Mouse (Mus musculus) ovary, adult 2 months (tissue): ENCODE data around the gene Tmem39b. TPM values are rescaled to one million over a fixed set of nuclear protein-coding genes. Genes with fewer than 3 reads are reported as not detected.

ENCODE experiments used
- polyA plus RNA-seq: library from polyadenylated mRNA; depleted of rRNA; stranded (reverse); fragments of >200 nt; gene quantifications from 2 replicates; pipeline ENCODE4 v1.2.3, GENCODE M21; 2012; rRNA removed

The Tmem39b gene
- 53.8 and 78.5 TPM in 2 replicates for polyA plus RNA-seq

DNA sequence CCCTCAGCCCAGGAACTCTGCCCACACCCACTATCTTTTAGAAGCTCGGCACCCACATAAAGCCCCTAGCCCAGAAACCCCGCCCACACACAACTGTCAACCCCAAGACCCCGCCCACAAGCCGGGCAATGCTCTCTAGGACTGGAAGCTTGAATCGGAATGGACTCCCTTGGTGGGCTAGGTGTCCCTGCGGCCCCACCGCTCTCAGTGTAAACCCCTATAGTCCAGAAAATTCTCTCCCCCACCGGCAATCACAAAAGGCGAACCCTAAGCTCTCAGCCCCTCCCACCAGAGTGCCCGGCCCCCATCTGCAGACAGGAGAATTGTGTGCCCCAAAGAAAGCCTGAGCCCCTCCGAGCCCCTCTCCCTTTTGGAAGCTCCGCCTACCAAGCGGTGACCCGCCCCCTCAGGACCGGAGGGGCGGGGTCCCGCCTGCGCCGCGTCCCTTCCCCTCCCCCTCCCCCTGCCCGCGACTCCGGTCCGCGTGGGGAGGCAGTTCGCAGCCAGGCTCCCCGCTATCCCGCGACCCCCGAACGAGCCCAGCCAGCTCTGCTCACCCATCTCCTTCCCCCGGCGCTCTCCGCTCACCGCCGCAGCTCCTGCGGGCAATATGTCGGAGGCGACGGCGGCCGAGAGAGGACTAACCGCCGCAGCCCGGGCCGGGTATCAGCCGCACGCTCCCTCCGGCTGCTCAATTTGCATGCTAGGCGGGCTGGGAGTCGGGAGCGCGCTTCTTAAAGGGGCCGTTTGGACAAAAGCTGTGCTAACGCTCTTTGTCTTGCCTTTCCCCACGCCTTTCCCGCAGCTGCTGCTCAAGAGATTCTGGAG lies at the start of gene Tmem39b:
Tmem39b (minus strand) TSS at position 681 of the 828 bp plus-strand sequence.

DNA sequence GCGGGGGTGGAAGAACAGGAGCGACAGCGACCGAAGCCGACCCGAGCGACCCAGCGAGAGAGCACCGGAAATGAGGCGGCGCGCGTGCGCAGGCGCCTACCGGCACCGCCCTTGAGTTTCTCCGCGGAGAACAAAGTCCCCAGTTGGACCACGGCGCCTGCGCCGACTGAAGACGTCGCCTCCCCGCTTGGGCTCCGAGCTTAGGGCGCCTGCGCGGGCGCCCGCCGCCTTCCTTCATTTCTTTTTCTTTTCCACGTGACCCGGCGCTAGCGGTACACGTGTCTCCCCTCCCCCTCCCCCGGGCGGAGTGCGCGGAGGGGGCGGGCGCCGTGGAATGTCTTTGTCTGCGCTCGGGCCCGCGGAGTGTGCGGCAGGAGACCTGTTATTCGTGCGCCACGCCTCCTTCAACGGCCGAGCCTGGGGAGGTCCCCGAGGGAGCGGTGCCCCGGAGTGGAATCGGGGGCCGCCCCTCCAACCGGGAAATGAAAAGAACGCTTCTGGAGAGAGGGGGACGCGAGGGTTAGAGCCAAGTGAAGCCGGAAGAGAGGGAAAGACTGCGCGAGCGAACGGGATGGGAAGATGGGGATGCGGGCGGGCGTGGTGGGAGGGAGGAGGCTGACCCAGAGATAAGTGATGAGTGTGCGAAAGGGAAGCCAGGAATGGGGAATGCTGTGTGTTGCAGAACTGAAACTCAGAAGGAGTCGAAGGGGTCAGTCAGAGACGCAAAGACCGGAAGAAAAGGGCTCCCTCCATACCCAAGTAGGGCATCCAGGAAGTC lies 45.8 kb upstream of the Tmem39b start, which contains the start of gene Khdrbs1:
Khdrbs1 (minus strand) TSS at position 72 of the 778 bp plus-strand sequence.

DNA sequence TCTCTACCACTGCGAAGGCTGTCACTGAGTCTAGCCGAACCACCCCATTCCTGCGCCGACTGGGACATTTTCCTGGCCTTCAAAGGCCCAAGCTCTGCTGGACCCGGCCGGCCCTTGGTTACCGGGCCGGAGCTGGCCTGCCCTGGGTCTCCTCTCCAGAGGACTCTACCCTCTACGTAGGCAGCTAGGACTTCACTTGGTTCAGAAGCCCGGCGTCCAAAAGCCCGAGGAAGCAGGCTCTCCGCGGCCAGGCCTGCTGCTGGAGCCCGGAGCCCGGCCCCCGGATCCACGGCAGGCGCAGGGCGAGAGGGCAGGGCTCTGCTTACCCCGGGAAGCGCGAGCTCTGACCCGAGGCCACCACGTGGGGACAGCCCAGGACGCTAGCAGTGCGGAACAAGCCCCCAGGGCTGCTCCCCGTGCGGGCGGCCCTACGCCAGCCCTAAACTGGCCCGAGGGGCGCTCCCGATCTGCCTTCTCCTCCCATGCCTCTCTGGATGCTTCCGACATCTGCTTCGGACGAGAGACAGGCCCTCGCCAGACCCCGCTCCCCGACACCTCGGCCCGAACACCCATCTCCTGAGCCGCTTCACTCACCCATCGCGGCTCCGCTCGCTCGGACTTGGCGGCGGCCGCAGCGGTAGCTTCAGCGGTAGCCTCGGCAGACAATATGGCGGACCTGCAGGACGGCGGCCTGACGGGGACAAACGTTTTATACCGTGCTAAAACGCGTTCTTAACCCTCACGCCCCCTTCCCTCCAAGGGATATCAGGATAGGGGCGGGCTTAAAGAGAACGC lies 24.4 kb downstream of the Tmem39b start, which contains the start of gene Kpna6:
Kpna6 (minus strand) TSS at position 685 of the 795 bp plus-strand sequence.

DNA sequence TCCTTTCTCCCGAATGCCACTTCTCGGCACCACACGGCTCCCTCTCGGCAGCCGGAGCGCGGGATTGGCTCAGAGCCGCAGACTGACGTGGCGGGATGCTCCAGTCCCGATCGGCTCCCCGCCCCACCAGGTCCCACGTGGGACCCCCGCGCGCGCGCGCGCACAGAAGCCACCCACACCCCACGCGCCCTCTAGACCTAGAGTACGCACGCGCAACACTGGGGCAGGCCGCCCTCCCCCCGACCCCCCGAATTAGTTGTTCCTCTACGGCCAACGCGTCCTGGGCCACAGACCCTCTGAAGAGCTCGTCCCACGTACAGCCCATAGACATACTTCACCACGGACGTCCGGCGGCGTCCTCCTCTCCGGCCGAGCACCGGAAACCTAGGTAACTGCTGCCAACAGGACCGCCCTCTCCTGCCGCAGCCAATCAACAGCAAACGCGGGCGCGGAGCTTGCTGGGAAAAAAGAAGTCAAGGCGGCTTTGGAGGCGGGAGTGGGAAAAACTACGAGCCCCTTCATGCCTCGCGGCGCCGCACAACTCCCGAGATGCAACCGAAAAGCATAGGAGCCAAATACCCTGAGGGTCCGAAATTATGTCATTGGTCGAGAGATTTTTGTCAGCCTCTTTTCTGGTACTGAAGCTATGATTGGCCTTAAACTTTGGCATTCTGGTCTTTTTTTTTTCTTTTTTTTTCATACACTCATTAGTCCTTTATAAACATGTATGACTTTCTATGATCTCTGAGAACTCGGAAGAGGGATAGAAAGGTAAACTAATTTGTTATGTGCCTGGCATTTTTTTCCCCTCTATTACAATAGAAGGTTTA lies 55.8 kb downstream of the Tmem39b start, which contains the start of gene Txlna:
Txlna (minus strand) TSS at position 428 of the 830 bp plus-strand sequence.

Other genes starting within 250 kb of the Tmem39b start
- gene Bsdc1, start 235.3 kb downstream of the Tmem39b start, polyA plus RNA-seq = 17.6 and 21.9 TPM in 2 replicates
- gene Tssk3, start 205.8 kb downstream of the Tmem39b start, polyA plus RNA-seq = 0.12 and 0.14 TPM in 2 replicates
- gene Fam229a, start 205.6 kb downstream of the Tmem39b start, polyA plus RNA-seq = 0.77 and 1.3 TPM in 2 replicates
- gene Marcksl1, start 183.3 kb downstream of the Tmem39b start, polyA plus RNA-seq = 239 and 273 TPM in 2 replicates
- 44.1 and 66.6 TPM in 2 replicates for gene Hdac1, start 154.1 kb downstream of the Tmem39b start, polyA plus RNA-seq
- gene Lck, start 123.2 kb downstream of the Tmem39b start, polyA plus RNA-seq = 3.2 and 4.3 TPM in 2 replicates
- gene Fam167b, start 118.3 kb downstream of the Tmem39b start, polyA plus RNA-seq = 13.2 and 17.4 TPM in 2 replicates
- gene Eif3i, start 96.2 kb downstream of the Tmem39b start, polyA plus RNA-seq = 354 and 450 TPM in 2 replicates
- 165 and 182 TPM in 2 replicates for gene Tmem234, start 96.2 kb downstream of the Tmem39b start, polyA plus RNA-seq
- 12.2 and 18.0 TPM in 2 replicates for gene Dcdc2b, start 82.6 kb downstream of the Tmem39b start, polyA plus RNA-seq
- gene Iqcc, start 77.7 kb downstream of the Tmem39b start, polyA plus RNA-seq = 53.4 and 62.1 TPM in 2 replicates
- 31.1 and 41.8 TPM in 2 replicates for gene Ccdc28b, start 72.9 kb downstream of the Tmem39b start, polyA plus RNA-seq
- 46.1 and 46.5 TPM in 2 replicates for gene Txlna, start 55.8 kb downstream of the Tmem39b start, polyA plus RNA-seq
- 26.9 and 33.0 TPM in 2 replicates for gene Kpna6, start 24.1 kb downstream of the Tmem39b start, polyA plus RNA-seq
- gene Khdrbs1, start 45.5 kb upstream of the Tmem39b start, polyA plus RNA-seq = 50.4 and 104 TPM in 2 replicates
- gene Ptp4a2, start 114.4 kb upstream of the Tmem39b start, polyA plus RNA-seq = 41.4 and 43.0 TPM in 2 replicates
- 2.9 and 5.0 TPM in 2 replicates for gene Spocd1, start 232.4 kb upstream of the Tmem39b start, polyA plus RNA-seq